Mouse (Mus musculus) frontal cortex, adult (tissue): Measurements from ENCODE around the gene Brsk2.
A peak's percentile ranks its signal among the peaks of the same experiment; 100 is the strongest.

ENCODE experiments used
- ATAC-seq: cut with Nextera tagmentation; 2 replicates; pipeline ENCODE4 v1.9.2; 2017; ENCODE audit warnings: mild to moderate bottlenecking, moderate library complexity, mixed read lengths; ENCODE audit not compliant: low TSS enrichment

The Brsk2 gene

GRCm38 (mm10) chr7:141955565-141956173 lies 6.1 kb downstream of the Brsk2 start:
- peak; percentile 15; the same call in 1 of the 2 replicates for ATAC-seq

GRCm38 (mm10) chr7:141956174-141956566 lies 6.6 kb downstream of the Brsk2 start:
- peak; percentile 17; the same call in 1 of the 2 replicates for ATAC-seq

GRCm38 (mm10) chr7:141957524-141958051 lies 8.0 kb downstream of the Brsk2 start:
- no peak for ATAC-seq

GRCm38 (mm10) chr7:141958211-141958610 lies 8.7 kb downstream of the Brsk2 start:
- no peak for ATAC-seq

- no peak for ATAC-seq
These were observed 9.6 kb downstream of the Brsk2 start for GRCm38 (mm10) chr7:141959133-141959532.

GRCm38 (mm10) chr7:141960926-141961325 lies 11.4 kb downstream of the Brsk2 start:
- no peak for ATAC-seq

GRCm38 (mm10) chr7:141961491-141961890 lies 11.9 kb downstream of the Brsk2 start:
- ATAC-seq, result peak; percentile 66

- peak; percentile 7; the same call in 1 of the 2 replicates for ATAC-seq
These were observed 13.0 kb downstream of the Brsk2 start for GRCm38 (mm10) chr7:141962521-141962920.

GRCm38 (mm10) chr7:141966281-141966680 lies 16.7 kb downstream of the Brsk2 start:
- ATAC-seq, result no peak

GRCm38 (mm10) chr7:141972831-141973619 lies 23.5 kb downstream of the Brsk2 start:
- ATAC-seq, result peak; percentile 63

GRCm38 (mm10) chr7:141978003-141978402 lies 28.5 kb downstream of the Brsk2 start:
- ATAC-seq, result no peak

GRCm38 (mm10) chr7:141979247-141979646 lies 29.7 kb downstream of the Brsk2 start:
- ATAC-seq, result no peak

GRCm38 (mm10) chr7:141981237-141981636 lies 31.7 kb downstream of the Brsk2 start:
- ATAC-seq, result no peak

- ATAC-seq, result no peak
These were observed 38.8 kb downstream of the Brsk2 start for GRCm38 (mm10) chr7:141988314-141988806.

- no peak for ATAC-seq
These were observed 41.6 kb downstream of the Brsk2 start for GRCm38 (mm10) chr7:141991183-141991582.

- ATAC-seq, result no peak
These were observed 44.6 kb downstream of the Brsk2 start for GRCm38 (mm10) chr7:141994121-141994520.

GRCm38 (mm10) chr7:142000661-142001060 lies 51.1 kb downstream of the Brsk2 start:
- no peak for ATAC-seq

GRCm38 (mm10) chr7:142001597-142002340 lies 52.2 kb downstream of the Brsk2 start:
- no peak for ATAC-seq

- no peak for ATAC-seq
These were observed 67.0 kb downstream of the Brsk2 start for GRCm38 (mm10) chr7:142016562-142016961.

- ATAC-seq, result no peak
These were observed 70.1 kb downstream of the Brsk2 start for GRCm38 (mm10) chr7:142019699-142020098.

GRCm38 (mm10) chr7:142020827-142021226 lies 71.3 kb downstream of the Brsk2 start:
- ATAC-seq, result no peak

GRCm38 (mm10) chr7:142025196-142025595 lies 75.6 kb downstream of the Brsk2 start:
- no peak for ATAC-seq
